Mouse (Mus musculus): ENCODE measurements around the gene Nxt1.

Nxt1 gene

DNA sequence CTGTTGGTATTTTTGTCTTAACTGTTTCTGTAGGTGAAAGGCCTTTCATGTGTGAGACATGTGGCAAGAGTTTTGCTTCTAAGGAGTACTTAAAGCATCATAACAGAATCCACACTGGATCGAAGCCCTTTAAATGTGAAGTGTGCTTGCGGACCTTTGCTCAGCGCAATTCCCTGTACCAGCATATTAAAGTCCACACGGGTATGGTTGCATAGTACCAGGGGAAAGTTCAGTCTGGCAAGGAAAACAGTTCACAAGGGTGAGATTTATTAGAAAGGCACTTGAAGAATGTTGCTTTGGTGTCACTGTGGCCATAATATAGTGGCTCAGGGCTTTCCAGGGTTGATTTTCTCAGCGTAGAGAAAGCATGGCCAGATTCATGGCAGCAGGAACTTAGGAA is 15.6 kb downstream of the Nxt1 start:
- in situ Hi-C loops (cut with MboI, MseI), result loop anchor here (10.0 to 25.0 kb wide), 2 partner anchors 187 to 1676 kb away; partner anchors contain the start of genes Cst3 (in 1 of the 2) and Xrn2 (in 1 of the 2)

DNA sequence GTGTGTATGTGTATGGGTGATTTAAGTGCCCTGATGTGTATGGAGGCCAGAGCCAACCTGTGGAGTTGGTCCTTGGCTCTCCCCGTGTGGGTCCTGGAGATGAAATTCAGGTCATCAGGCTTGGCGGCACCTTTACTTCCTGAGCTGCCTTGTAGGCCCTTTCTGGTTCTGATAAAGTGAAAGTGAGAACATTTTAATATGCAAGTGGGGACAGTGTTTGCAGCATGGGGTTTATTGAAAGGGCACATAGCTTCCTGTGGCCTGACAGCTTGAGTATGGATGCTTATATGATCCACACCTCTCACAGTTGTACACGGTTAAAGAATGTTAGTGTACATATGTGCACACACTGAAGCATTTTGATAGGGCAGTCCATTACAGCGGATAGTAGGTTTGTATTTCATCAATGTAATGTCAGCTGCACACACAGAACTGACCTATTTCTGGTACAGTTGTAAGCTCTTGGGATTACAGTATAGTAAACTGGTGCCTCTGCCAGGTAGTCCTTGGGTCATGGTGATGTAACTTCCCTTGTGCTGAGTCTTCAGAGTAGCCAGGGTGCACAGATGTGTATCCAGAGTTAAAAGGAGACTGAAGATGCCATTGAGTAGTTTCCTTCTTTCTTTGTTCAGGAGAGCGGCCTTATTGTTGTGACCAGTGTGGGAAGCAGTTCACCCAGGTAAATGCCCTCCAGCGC is 17.2 kb downstream of the Nxt1 start:
- in situ Hi-C loops (cut with MboI, MseI), result loop anchor here (10.0 to 25.0 kb wide), 2 partner anchors 185 to 1677 kb away; partner anchors contain the start of genes Cst3 (in 1 of the 2) and Xrn2 (in 1 of the 2)

DNA sequence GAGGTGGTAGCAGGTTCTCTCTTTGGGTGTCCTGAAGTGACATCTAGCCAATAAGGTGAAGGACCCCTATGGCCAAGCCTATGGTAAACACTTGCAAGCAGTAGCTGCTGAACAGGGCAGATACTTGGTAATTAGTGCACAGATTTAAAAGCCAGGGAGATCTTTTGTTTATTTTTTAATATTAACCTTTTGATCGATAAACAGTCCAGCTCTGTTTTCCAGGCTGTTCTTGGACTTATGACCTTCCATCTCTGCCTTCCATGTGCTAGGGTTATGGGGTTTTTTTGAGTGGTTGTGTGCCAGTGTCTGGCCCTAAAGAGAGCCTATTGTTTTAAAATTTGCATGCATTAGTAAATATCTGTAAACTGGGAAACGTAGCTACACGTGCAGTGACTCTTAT is 17.9 kb downstream of the Nxt1 start:
- in situ Hi-C loops (cut with MboI, MseI), result loop anchor here in 1 of 2 experiments (25.0 kb wide), 1 partner anchor 1678 kb away; the partner anchor contains the start of gene Xrn2

DNA sequence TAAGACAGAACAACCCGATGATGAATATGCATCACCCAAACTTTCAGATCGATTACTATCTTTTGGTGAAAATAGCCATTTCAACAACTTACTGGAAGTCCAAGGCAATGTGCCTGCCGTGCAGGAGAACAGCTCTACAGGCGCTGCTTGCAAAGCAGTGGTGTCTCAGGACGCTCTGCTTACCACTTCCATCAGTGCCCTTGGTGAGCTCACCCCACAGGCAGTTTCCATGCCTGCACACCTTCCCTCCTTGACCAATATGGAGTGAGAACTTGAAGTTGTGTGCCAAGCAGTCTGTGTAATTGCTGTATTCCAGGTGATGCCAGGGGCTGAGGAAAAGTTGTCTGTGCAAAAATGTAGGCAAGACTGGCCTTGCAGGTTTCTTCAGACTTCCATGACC is 18.4 kb downstream of the Nxt1 start:
- in situ Hi-C loops (cut with MboI, MseI), result loop anchor here in 1 of 2 experiments (25.0 kb wide), 1 partner anchor 1678 kb away; the partner anchor contains the start of gene Xrn2

DNA sequence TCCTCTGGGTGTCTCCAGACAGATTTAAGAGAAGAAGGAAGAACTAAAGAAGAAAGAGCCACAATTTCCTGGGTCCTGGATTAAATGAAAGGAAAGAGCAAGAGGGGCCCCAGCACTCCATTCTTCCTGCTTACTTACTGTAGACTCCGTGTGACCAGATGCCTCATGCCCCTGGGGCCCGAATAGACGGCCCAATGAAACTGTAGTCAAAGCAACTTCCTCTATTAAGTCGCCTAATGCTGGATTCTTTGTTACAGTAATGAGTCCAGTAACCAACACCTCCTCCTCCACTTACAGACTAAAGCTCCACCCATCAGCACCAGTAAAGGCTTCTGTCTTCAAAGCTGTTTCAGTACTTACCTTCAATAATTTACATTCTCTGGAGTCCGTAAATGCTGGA is 26.2 kb downstream of the Nxt1 start:
- in situ Hi-C loops (cut with MboI, MseI), result loop anchor here in 1 of 2 experiments (25.0 kb wide), 1 partner anchor 1686 kb away; the partner anchor contains the start of gene Xrn2

DNA sequence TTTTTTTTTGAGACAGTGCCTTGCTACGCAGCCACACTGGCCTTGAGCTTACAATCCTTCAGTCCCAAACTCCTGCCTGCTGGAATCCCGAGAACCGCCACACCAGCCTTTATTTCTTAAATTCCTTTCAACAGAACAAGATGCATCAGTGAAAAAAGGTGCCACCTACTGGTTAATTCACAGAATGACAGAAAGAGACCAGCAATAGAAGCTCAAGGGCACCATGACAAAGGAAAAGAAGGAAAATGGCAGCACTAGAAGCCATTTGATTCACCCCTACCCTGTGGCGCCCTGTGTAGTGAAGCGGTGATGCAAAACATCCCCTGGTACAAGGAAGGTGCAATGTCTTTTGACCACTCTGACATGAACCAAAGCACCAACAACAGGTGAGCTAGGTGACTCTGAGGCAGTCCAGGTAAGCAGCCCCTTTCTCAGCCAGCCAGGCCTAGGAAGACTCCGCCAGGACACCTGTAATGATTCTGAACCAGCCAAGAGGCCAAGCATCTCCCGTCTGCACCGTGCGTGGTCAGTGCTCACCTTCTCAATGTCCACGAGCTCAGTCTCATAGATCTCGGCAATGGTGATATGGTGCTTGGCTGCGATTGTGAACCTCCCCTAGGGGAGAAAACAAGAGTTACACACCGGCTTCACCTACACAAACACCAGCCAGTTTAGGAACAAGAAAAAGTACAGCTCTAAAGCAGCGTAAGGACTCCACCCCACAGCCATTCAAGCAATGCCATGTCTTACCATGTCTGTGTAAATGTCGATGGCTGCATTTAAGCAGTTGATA is 34.2 kb downstream of the Nxt1 start:
- in situ Hi-C loops (cut with MboI, MseI), result no loop called here

DNA sequence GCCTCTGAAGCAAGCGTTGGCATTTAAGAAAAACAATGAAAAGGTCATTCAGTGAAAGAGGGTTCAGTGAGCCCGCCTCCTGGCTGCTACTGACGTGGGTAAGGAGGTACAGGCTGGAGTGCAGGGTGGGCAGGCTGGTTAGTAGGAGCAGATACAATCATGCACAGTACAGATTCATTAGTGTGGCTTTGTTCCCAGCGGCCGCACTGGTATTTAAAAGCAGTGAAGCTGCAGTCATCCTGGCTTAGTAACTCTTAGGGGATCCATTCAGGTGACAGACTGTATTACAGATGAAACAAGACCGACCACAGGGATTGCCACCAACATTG is 34.8 kb downstream of the Nxt1 start:
- in situ Hi-C loops (cut with MboI, MseI), result no loop called here

DNA sequence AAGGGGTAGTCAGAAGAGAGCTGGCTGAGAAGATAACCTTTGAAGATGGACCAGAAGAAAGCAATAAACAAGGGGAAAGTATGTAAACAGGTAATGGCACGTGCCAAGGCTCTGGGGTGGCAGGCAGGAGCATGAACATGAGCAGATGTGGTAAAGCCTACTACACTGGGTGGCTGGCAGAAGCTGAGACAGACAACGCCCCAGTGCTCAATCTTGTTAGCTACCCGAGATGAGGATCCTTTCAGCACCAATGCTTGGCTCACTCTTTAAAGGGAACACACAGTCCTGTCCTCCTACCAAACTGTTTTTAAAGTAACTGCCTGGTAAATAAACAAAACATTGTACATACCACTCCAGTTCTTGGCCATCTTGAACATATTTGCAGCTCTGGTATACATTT is 39.9 kb downstream of the Nxt1 start:
- in situ Hi-C loops (cut with MboI, MseI), result no loop called here

DNA sequence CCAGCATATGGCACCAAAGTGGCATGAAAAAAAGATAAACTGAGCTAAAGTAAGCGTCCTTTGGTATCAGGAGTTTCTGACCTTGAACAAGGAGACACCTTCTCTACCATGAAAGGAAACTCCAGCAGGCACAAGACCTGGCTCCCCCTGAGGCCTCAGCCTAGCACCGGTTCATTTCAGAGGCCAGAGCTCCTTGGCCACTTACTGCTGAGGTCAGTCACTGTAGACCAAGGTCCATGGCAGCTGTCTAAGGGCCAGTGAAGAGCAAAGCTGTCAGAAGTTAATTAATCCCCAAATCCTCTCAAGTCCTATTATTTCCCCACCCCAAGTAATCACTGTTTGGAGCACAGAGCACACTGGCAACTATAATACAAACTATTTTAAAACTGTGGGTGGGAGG is 44.7 kb downstream of the Nxt1 start:
- in situ Hi-C loops (cut with MboI, MseI), result no loop called here

DNA sequence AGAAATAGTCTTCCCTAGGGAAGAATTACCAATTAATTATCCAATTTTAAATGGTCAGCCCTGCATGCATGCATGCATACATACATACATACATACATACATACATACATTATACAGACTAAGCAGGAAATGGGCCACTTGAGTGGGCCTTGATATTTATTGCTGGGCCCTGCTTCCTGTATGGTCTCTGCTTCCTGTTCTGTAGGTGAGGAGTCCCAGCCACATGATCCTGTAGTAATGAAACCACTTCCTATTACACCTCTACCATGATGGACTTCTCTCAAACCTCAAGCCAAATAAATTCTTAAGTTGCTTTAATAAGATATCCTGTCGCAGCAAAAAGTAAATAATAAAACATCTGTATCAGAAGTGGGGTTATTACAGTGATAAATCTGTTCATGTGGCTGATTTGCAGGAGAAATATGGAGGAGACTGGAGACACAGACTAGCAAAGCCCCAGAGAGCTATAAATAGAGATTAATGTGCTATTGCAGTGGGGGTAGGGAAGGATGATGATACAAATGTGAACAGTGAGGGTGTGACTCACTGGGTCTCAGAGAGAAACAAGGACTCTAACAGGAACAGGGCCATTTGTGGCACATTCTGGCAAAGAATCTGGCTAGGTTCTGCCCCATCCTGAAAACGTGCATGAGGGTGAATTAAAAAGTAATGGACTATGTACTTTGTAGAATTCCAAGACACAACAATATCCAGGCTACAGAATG is 47.0 kb downstream of the Nxt1 start:
- in situ Hi-C loops (cut with MboI, MseI), result no loop called here

Data from T-helper 17 cell (primary cell).